Mouse (Mus musculus) left cerebral cortex, adult 18-20 months (tissue): ENCODE data around the gene P2ry6. TPM values are rescaled to one million over a fixed set of nuclear protein-coding genes. Genes with fewer than 3 reads are reported as not detected.

Experiments
- total RNA-seq, 2 experiments: library from RNA; stranded (reverse); gene quantifications; 2 replicates each; pipeline ENCODE4 v1.2.3; 2021

The P2ry6 gene
- total RNA-seq, 2 experiments from 2014 or later, result 2.6 to 3.0 TPM

Other genes starting within 250 kb of the P2ry6 start
- gene Relt, start 111.2 kb downstream of the P2ry6 start, total RNA-seq, result 10 to 100 TPM; 13.2 to 21.8 TPM
- 100 to 1,000 TPM; 136 to 141 TPM for gene Arhgef17, start 42.5 kb downstream of the P2ry6 start, total RNA-seq
- 1 to 10 TPM; 1.5 to 1.6 TPM for gene P2ry2, start 38.2 kb upstream of the P2ry6 start, total RNA-seq
- gene Fchsd2, start 118.2 kb upstream of the P2ry6 start, total RNA-seq, result 10 to 100 TPM; 38.2 to 40.2 TPM